Mouse (Mus musculus) small intestine, adult 2 months (tissue): ENCODE results near the gene Serpinb1b. TPM values are rescaled to one million over a fixed set of nuclear protein-coding genes. Genes with fewer than 3 reads are reported as not detected.

Source experiments
- H3K27ac ChIP-seq: fragments of 200-500 bp; 2 replicates; pipeline ENCODE4 v1.5.1; 2012; ENCODE audit warnings: low read depth, low read length, control low read depth, inconsistent platforms; ENCODE audit not compliant: insufficient read depth
- H3K27me3 ChIP-seq: fragments of 200-500 bp; 2 replicates; pipeline ENCODE4 v1.6.1; 2012; ENCODE audit warnings: mild to moderate bottlenecking, moderate library complexity, low read length, inconsistent platforms; ENCODE audit not compliant: control insufficient read depth, insufficient read depth
- H3K36me3 ChIP-seq: fragments of 200-500 bp; 2 replicates; pipeline ENCODE4 v1.6.1; 2012; ENCODE audit warnings: mild to moderate bottlenecking, low read length, control low read depth, inconsistent platforms; ENCODE audit not compliant: control insufficient read depth, insufficient read depth
- H3K4me1 ChIP-seq: fragments of 200-500 bp; 2 replicates; pipeline ENCODE4 v1.6.1; 2012; ENCODE audit warnings: low read length, inconsistent platforms, mixed read lengths; ENCODE audit not compliant: control insufficient read depth, insufficient read depth, insufficient read length
- H3K4me3 ChIP-seq: fragments of 200-500 bp; 2 replicates; pipeline ENCODE4 v1.5.1; 2012; ENCODE audit warnings: low read depth, mild to moderate bottlenecking, control low read depth, inconsistent platforms, low read length, moderate library complexity
- CTCF ChIP-seq: fragments of 200-500 bp; IDR thresholded peaks from 2 replicates; pipeline ENCODE4 v1.5.1; 2012; ENCODE audit warnings: low read depth, mild to moderate bottlenecking, control low read depth, inconsistent platforms, low read length, moderate library complexity, mixed read lengths; ENCODE audit not compliant: insufficient replicate concordance, insufficient read length; ENCODE audit errors: extremely low read depth
- POLR2A ChIP-seq: fragments of 200-500 bp; IDR thresholded peaks from 2 replicates; pipeline ENCODE4 v1.6.1; 2012; ENCODE audit warnings: low read depth, mild to moderate bottlenecking, control low read depth, inconsistent platforms, low read length, moderate library complexity
- WGBS: fragments of 180-500 bp; shearing (Covaris S2); methylation state at CpG from one replicate; pipeline ENCODE4 v1.1.7; 2018; 5-methylcytosine and 5-hydroxymethylcytosine counted together
- polyA plus RNA-seq: library from polyadenylated mRNA; depleted of rRNA; stranded (reverse); fragments of >200 nt; gene quantifications from 2 replicates; pipeline ENCODE4 v1.2.3, GENCODE M21; 2012

The Serpinb1b gene
- polyA plus RNA-seq, 1 experiment: not detected

- Histone ChIP-seq H3K27me3 (no peaks in the 10 kb centered on the region; the same call in 1 of the 2 replicates), H3K4me1 (no peaks in the 10 kb centered on the region), H3K36me3 (no peaks in the 10 kb centered on the region), H3K4me3 (no peak overlapping the region), H3K27ac (no peak overlapping the region)
- TF ChIP-seq POLR2A (no peak), CTCF (no peak)
- WGBS: 77% methylated on average over 10 of the region's 10 CpGs
Observed at GRCm38 (mm10) chr13:33077026-33077685, 1.2 kb upstream of the Serpinb1b start.

- peak; percentile 60; the same call in 1 of the 2 replicates for TF ChIP-seq CTCF
- TF ChIP-seq POLR2A: no peak
- Histone ChIP-seq H3K36me3 (no peaks in the 10 kb centered on the region), H3K4me3 (no peak overlapping the region), H3K4me1 (peaks cover 4% of the 10 kb centered on the region; the same call in 1 of the 2 replicates), H3K27ac (no peak overlapping the region), H3K27me3 (no peaks in the 10 kb centered on the region; the same call in 1 of the 2 replicates)
- 21% methylated on average over 6 of the region's 6 CpGs for WGBS
Observed at GRCm38 (mm10) chr13:33079391-33079790, 1.0 kb downstream of the Serpinb1b start.

GRCm38 (mm10) chr13:33080356-33080755 is 2.0 kb downstream of the Serpinb1b start:
- H3K27ac ChIP-seq: no peak overlapping the region
- no peaks in the 10 kb centered on the region for H3K36me3 ChIP-seq
- peak; percentile 13; the same call in 1 of the 2 replicates for TF ChIP-seq CTCF
- TF ChIP-seq POLR2A: no peak
- 35% methylated on average over 3 of the region's 3 CpGs for WGBS
- H3K4me3 ChIP-seq: no peak overlapping the region
- H3K4me1 ChIP-seq: peaks cover 7% of the 10 kb centered on the region; the same call in 1 of the 2 replicates
- H3K27me3 ChIP-seq: no peaks in the 10 kb centered on the region; the same call in 1 of the 2 replicates

- WGBS: 66% methylated on average over 2 of the region's 2 CpGs
- Histone ChIP-seq H3K36me3 (no peaks in the 10 kb centered on the region), H3K27me3 (no peaks in the 10 kb centered on the region), H3K4me3 (no peak overlapping the region), H3K4me1 (peaks cover 9% of the 10 kb centered on the region; the same call in 1 of the 2 replicates), H3K27ac (no peak overlapping the region)
- TF ChIP-seq POLR2A: no peak
Observed at GRCm38 (mm10) chr13:33083834-33084233, 5.5 kb downstream of the Serpinb1b start.

- no peaks in the 10 kb centered on the region for H3K27me3 ChIP-seq
- peaks cover 9% of the 10 kb centered on the region; the same call in 1 of the 2 replicates for H3K4me1 ChIP-seq
- H3K4me3 ChIP-seq: no peak overlapping the region
- H3K36me3 ChIP-seq: no peaks in the 10 kb centered on the region
- no peak for TF ChIP-seq CTCF
- TF ChIP-seq POLR2A: no peak
- peak overlapping the region; percentile 32; the same call in 1 of the 2 replicates for H3K27ac ChIP-seq
- 34% methylated on average over 5 of the region's 5 CpGs for WGBS
Observed at GRCm38 (mm10) chr13:33084975-33085694, 6.8 kb downstream of the Serpinb1b start.

GRCm38 (mm10) chr13:33085695-33086432 is 7.5 kb downstream of the Serpinb1b start:
- peaks cover 9% of the 10 kb centered on the region; the same call in 1 of the 2 replicates for H3K4me1 ChIP-seq
- no peaks in the 10 kb centered on the region for H3K27me3 ChIP-seq
- no peak overlapping the region; the same call in 1 of the 2 replicates for H3K27ac ChIP-seq
- no peaks in the 10 kb centered on the region for H3K36me3 ChIP-seq
- no peak overlapping the region for H3K4me3 ChIP-seq
- TF ChIP-seq CTCF (no peak), POLR2A (no peak)
